In the genomic region with DNA sequence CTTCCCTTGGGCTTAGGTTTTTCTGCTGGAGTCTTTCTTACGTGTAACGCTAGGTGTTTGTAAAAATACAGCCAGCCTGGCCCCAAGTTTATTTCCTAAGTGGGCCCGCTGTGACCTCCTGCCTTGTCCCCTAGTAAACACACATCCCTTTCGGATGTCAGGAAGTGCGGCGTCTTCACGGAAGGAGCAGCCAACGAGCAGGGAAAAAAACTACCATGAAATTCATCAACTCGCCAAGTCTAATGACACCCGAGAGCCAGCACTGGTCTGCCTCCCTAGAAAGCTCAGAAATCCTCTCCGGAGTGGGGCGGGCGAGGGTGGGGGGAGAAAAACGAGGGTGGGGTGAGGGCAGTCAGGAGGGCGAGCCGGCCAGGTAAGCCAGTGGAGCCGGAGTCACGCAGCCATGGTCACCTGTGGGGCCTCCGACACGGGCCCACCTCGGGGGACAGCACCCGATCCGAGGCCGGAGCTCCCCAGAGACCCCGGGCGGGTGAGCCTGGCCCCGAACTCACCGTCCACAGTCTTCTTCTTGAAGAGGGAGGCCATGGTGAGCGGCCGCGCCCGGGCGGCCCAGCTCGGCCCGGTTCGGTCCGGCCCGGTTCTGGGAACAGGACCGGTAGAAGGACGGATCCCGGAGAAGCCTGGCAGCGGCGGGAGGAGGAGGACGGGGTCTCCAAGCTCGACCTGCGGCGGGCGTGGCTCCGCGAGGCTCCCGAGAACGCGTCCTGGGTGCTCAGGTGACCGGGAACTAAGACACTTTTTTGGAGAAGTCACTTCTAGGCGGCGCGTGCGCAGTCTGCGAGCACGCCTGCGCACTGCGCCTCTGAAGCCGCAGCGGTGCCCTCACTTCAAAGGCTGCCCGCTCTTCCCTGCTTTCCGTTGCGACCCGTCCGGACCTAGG, we compare ENCODE assay signal across 7 mouse cellular contexts. TPM values are rescaled to one million over a fixed set of nuclear protein-coding genes. Genes with fewer than 3 reads are reported as not detected.
DNase-seq lines count a peak whose midpoint lies in the region; TF ChIP-seq lines count a peak whose summit lies in the region.

A gene (minus strand): TSS at position 764 of the 901 bp plus-strand sequence.

- peak; percentile 89 for DNase-seq in adipocyte (ENCODE audit: low spot score)
- DNase-seq in gastrocnemius, postnatal 10 days: peak; percentile 78
- peak; percentile 89 for DNase-seq in induced T-regulatory cell, adult 2 months (ENCODE audit: low read depth)
- DNase-seq in left cerebral cortex, postnatal 14 days (ENCODE audit: low spot score in 2 of 2): peak; percentile 88 to 89
- peak; percentile 92 for DNase-seq in mesoderm, embryonic 11.5 days (ENCODE audit: low read depth, low spot score)
- DNase-seq in right cerebral cortex, postnatal 4 days: peak; percentile 81

- TF ChIP-seq POLR2A in cortical plate, adult 2 months (IDR thresholded peaks at IDR 0.05; ENCODE audit: extremely low read depth, insufficient read depth, low read length): peak; percentile 83

- no peaks in the 10 kb centered on the region; the same call in 1 of the 2 replicates for H3K4me1 ChIP-seq in cortical plate, adult 2 months (ENCODE audit: control insufficient read depth, insufficient read depth, low read length)

- H3K4me3 ChIP-seq in cortical plate, adult 2 months (ENCODE audit: insufficient read depth, low read length): peak within 1 kb of the TSS; percentile 80

- intact Hi-C loops in left cerebral cortex, postnatal 14 days (cut with DNase I): no loop called here

- H3K27ac ChIP-seq in cortical plate, adult 2 months (ENCODE audit: insufficient read depth, low read length): 0 out of 2 replicates have a peak within 1 kb of the TSS, but pooled peaks have one; percentile 15

- no peak for TF ChIP-seq CTCF in cortical plate, adult 2 months (IDR thresholded peaks at IDR 0.05; ENCODE audit: extremely low read depth, insufficient read depth, low read length)

RNA-seq across cellular contexts. Expression of the gene that starts here (rescaled TPM):
- 45.0 and 46.2 TPM in 2 replicates for polyA plus RNA-seq in cortical plate, adult 2 months (2012; rRNA removed)
- total RNA-seq in gastrocnemius, postnatal 10 days (2021): 10 to 100 TPM; 41.5 to 42.0 TPM
- total RNA-seq in left cerebral cortex, postnatal 14 days (2021): 10 to 100 TPM; 75.2 to 78.3 TPM

Comparison
In these comparisons a context has a peak if more than half of its experiments do, and no peak if none do; other contexts are left out.
1. Peak in every context shown above with its lines: DNase-seq, H3K4me3 ChIP-seq and H3K27ac ChIP-seq.